Mouse (Mus musculus) hindbrain, embryonic 12.5 days (tissue): ENCODE data around the gene Cyp17a1. TPM values are rescaled to one million over a fixed set of nuclear protein-coding genes. Genes with fewer than 3 reads are reported as not detected.

ENCODE experiments used
- ATAC-seq: fragments of 200-750 bp; cut with Nextera tagmentation; 2 replicates; pipeline ENCODE4 v1.8.0; 2017; ENCODE audit warnings: moderate TSS enrichment; ENCODE audit not compliant: low FRiP score
- H3K27ac ChIP-seq: fragments of 300-500 bp; sonication (generic); 2 replicates; pipeline ENCODE4 v1.5.1; 2016; ENCODE audit warnings: mild to moderate bottlenecking
- H3K27me3 ChIP-seq: fragments of 300-500 bp; sonication (generic); 2 replicates; pipeline ENCODE4 v1.6.1; 2016; ENCODE audit warnings: mild to moderate bottlenecking
- H3K36me3 ChIP-seq: fragments of 300-500 bp; sonication (generic); 2 replicates; pipeline ENCODE4 v1.6.1; 2016; ENCODE audit warnings: mild to moderate bottlenecking
- H3K4me1 ChIP-seq: fragments of 300-500 bp; sonication (generic); 2 replicates; pipeline ENCODE4 v1.6.1; 2016
- H3K4me2 ChIP-seq: fragments of 300-500 bp; sonication (generic); replicated peaks from 2 replicates; pipeline ENCODE4 v1.6.1; 2016; ENCODE audit warnings: mild to moderate bottlenecking
- H3K4me3 ChIP-seq: fragments of 300-500 bp; sonication (generic); 2 replicates; pipeline ENCODE4 v1.5.1; 2016; ENCODE audit warnings: mild to moderate bottlenecking
- H3K9ac ChIP-seq: fragments of 300-500 bp; sonication (generic); 2 replicates; pipeline ENCODE4 v1.6.1; 2016; ENCODE audit warnings: mild to moderate bottlenecking, moderate library complexity
- H3K9me3 ChIP-seq: fragments of 300-500 bp; sonication (generic); replicated peaks from 2 replicates; pipeline ENCODE4 v1.6.1; 2016; ENCODE audit warnings: mild to moderate bottlenecking
- WGBS: fragments of 180-500 bp; shearing (Covaris S2); methylation state at CpG from one replicate; pipeline ENCODE4 v1.1.7; 2016; 5-methylcytosine and 5-hydroxymethylcytosine counted together
- polyA plus RNA-seq: library from polyadenylated mRNA; unstranded; fragments of >200 nt; fragmentation: Nextera tagmentation; extraction: Ambion mirVana; gene quantifications from 2 replicates; pipeline ENCODE4 v1.2.1, GENCODE M21; 2016

Gene Cyp17a1
- polyA plus RNA-seq, 1 experiment from 2014 or later = not detected

DNA sequence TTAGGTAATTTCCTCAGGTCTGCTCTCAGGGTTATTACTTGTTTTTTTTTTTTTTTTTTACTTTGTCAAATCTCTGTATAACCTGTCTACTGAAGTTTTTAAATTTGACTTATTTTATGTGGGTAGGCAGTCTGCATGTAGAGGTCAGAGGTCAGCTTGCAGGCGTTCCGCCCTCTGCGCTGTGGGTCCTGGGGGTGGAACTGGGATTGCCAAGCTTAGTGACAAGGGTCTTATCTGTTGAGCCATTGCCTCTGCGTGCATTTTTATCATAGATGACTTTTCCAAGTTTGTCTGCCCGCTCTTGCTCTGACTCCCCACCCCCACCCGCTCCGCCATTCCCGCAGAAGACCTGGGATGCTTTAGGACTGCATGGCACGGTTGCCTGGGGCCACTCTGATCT is 37.2 kb downstream of the Cyp17a1 start:
- no peak for ATAC-seq
- H3K36me3 ChIP-seq = 0 out of 2 replicates have a peak, but pooled peaks cover 3% of the 10 kb centered on the region
- no peak overlapping the region for H3K4me3 ChIP-seq
- no peak overlapping the region for H3K27ac ChIP-seq
- no peaks in the 10 kb centered on the region for H3K27me3 ChIP-seq
- no peak overlapping the region for H3K4me2 ChIP-seq
- no peak overlapping the region for H3K9ac ChIP-seq
- H3K9me3 ChIP-seq = no peaks in the 10 kb centered on the region
- WGBS = 71% methylated on average over 9 of the region's 9 CpGs
- peaks cover 6% of the 10 kb centered on the region; the same call in 1 of the 2 replicates for H3K4me1 ChIP-seq

DNA sequence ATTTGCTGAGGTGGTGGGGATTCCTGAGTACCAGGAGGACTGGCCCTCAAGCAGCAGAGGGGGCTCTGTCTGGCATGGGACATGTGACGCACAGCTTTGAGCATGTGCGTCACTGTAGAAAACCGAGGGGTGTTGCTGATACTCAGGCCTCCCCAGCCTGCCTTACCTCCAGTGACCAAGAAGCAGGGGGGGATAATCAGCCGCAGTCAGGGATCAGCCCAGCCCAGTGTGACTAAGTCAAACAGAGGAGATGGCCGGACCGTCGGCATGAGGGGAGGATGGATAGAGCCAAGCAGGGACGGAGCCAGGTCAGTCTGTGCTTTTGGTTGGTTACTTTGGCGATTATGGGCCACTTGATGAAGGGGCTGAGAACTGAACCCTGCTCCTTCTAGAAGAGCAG is 41.3 kb downstream of the Cyp17a1 start:
- 0 out of 2 replicates have a peak, but pooled peaks cover 3% of the 10 kb centered on the region for H3K36me3 ChIP-seq
- no peak overlapping the region for H3K9ac ChIP-seq
- no peaks in the 10 kb centered on the region for H3K27me3 ChIP-seq
- no peak overlapping the region for H3K27ac ChIP-seq
- H3K9me3 ChIP-seq = no peaks in the 10 kb centered on the region
- ATAC-seq = no peak
- H3K4me2 ChIP-seq = no peak overlapping the region
- 82% methylated on average over 9 of the region's 9 CpGs for WGBS
- H3K4me3 ChIP-seq = no peak overlapping the region
- peaks cover 5% of the 10 kb centered on the region; the same call in 1 of the 2 replicates for H3K4me1 ChIP-seq

GRCm38 (mm10) chr19:46629807-46630206 is 43.2 kb downstream of the Cyp17a1 start:
- H3K36me3 ChIP-seq = peaks cover 10% of the 10 kb centered on the region; the same call in 1 of the 2 replicates
- no peak overlapping the region for H3K27ac ChIP-seq
- no peaks in the 10 kb centered on the region for H3K9me3 ChIP-seq
- ATAC-seq = no peak
- peaks cover 13% of the 10 kb centered on the region for H3K4me1 ChIP-seq
- H3K27me3 ChIP-seq = no peaks in the 10 kb centered on the region
- no peak overlapping the region for H3K4me3 ChIP-seq
- H3K9ac ChIP-seq = no peak overlapping the region
- 84% methylated on average over 9 of the region's 9 CpGs for WGBS
- no peak overlapping the region for H3K4me2 ChIP-seq

GRCm38 (mm10) chr19:46628403-46628802 is 44.6 kb downstream of the Cyp17a1 start:
- Histone ChIP-seq H3K4me2 (no peak overlapping the region), H3K27me3 (no peaks in the 10 kb centered on the region), H3K36me3 (peaks cover 10% of the 10 kb centered on the region; the same call in 1 of the 2 replicates), H3K4me3 (no peak overlapping the region), H3K9ac (no peak overlapping the region), H3K27ac (no peak overlapping the region), H3K9me3 (no peaks in the 10 kb centered on the region), H3K4me1 (peaks cover 27% of the 10 kb centered on the region)
- WGBS = 92% methylated on average over 10 of the region's 10 CpGs
- ATAC-seq = no peak

- H3K9me3 ChIP-seq = no peaks in the 10 kb centered on the region
- 65% methylated on average over 10 of the region's 10 CpGs for WGBS
- peaks cover 56% of the 10 kb centered on the region for H3K4me1 ChIP-seq
- H3K27me3 ChIP-seq = no peaks in the 10 kb centered on the region
- no peak for ATAC-seq
- H3K9ac ChIP-seq = no peak overlapping the region
- H3K4me3 ChIP-seq = no peak overlapping the region
- peaks cover 6% of the 10 kb centered on the region; the same call in 1 of the 2 replicates for H3K36me3 ChIP-seq
- no peak overlapping the region for H3K27ac ChIP-seq
- H3K4me2 ChIP-seq = no peak overlapping the region
Measured at GRCm38 (mm10) chr19:46625519-46625918, 47.5 kb downstream of the Cyp17a1 start.

DNA sequence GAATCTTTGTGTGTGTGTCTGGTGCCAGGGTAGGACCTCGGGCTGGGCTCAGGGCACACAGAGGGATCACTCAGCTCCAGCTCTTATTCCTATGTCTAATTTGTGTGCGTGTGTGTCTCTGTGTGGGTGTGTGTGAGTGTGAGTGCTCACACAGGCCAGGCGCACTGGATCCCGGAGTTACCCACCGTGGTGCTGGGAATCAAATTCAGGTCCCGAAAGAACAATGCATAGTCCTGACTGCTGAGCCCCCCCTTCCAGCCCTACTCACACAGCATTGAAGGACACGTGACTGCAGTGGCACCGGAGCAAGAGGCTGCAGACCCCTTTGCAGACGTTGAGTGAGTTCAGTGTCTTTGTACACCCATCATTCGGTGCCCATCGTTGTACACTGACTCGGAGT is 48.0 kb downstream of the Cyp17a1 start:
- WGBS = 91% methylated on average over 12 of the region's 12 CpGs
- no peaks in the 10 kb centered on the region for H3K27me3 ChIP-seq
- H3K4me2 ChIP-seq = no peak overlapping the region
- H3K27ac ChIP-seq = 0 out of 2 replicates have a peak overlapping the region, but pooled peaks have one; percentile 58
- no peak for ATAC-seq
- H3K9me3 ChIP-seq = no peaks in the 10 kb centered on the region
- peaks cover 6% of the 10 kb centered on the region; the same call in 1 of the 2 replicates for H3K36me3 ChIP-seq
- no peak overlapping the region for H3K9ac ChIP-seq
- H3K4me1 ChIP-seq = peaks cover 59% of the 10 kb centered on the region
- no peak overlapping the region for H3K4me3 ChIP-seq

DNA sequence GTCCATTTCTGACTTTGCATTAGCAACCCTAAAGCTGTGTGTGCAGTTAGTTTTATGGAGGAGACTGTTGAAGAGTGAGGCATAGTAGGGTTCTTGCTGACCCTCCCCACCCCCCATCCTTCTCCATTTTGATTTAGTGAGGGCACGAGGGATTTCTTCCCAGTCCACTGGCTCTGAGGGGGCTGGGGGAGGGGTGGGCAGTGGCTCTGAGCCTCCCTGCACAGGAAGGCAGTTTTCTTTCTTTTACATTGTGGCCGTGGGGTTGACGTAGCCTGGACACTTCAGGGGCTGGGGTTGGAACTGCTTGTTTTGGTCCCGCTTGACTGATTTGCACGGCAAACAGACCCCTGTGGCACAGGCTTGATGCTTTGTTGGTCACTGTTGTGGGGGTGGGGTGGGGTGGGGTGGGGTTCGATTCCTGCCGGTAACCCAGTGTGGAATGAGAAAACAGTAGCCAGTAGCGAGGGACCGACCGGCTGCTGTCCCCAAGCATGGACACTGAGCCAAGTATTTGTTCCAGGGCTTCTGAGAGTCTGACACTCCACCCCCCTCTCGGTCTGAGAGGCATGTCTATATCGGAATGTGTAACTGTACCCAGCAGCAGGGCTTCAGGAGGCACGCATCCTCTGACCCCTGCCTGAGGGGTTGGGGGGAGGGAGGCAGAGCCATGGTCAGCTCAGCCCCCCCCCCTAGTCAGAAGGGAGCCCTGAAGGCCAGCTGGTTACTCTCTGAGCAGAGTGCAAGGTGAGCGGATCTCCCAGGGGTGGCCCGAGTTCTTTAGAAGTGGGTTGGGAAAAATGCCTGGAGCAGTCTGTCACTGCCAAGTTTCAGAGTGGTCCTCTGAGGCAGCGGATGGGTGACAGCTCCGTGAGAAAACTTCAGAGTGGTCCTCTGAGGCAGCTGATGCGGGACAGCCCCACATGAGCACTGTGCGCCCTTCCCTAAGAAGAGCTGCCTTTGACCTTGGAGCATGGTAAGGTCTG is 48.9 kb downstream of the Cyp17a1 start:
- no peaks in the 10 kb centered on the region for H3K27me3 ChIP-seq
- H3K36me3 ChIP-seq = peaks cover 6% of the 10 kb centered on the region; the same call in 1 of the 2 replicates
- H3K9ac ChIP-seq = peak overlapping the region; percentile 43
- H3K4me2 ChIP-seq = peak overlapping the region; percentile 51
- 19% methylated on average over 19 of the region's 19 CpGs for WGBS
- H3K4me3 ChIP-seq = peak overlapping the region; percentile 18
- peaks cover 65% of the 10 kb centered on the region for H3K4me1 ChIP-seq
- H3K9me3 ChIP-seq = no peaks in the 10 kb centered on the region
- peak overlapping the region; percentile 58 for H3K27ac ChIP-seq
- peak; percentile 33; the same call in 1 of the 2 replicates for ATAC-seq

DNA sequence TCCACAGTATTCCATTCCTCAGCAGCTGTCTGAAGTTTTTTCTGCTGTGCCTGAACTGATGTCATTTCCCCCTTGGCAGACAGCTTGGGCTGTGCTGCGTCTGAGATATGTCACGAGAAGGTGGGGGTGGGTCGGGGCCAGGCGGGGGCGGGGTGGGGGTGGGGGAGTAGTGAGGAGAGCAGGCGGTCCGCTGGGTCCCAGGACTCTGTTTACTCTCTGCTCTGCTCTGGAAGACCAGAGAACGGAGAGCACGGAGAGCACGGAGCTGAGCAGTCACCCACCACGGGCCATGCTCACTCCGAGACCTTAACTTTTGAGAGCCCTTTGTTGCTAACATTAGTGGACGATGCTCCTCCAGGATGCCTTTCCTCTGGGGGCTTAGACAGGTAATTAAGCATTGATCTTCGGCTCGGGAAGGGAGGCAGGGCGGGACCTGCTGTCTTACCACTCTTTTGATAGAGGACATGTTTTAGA is 49.7 kb downstream of the Cyp17a1 start:
- H3K27me3 ChIP-seq = no peaks in the 10 kb centered on the region
- WGBS = 3% methylated on average over 16 of the region's 16 CpGs
- peak; percentile 32 for ATAC-seq

DNA sequence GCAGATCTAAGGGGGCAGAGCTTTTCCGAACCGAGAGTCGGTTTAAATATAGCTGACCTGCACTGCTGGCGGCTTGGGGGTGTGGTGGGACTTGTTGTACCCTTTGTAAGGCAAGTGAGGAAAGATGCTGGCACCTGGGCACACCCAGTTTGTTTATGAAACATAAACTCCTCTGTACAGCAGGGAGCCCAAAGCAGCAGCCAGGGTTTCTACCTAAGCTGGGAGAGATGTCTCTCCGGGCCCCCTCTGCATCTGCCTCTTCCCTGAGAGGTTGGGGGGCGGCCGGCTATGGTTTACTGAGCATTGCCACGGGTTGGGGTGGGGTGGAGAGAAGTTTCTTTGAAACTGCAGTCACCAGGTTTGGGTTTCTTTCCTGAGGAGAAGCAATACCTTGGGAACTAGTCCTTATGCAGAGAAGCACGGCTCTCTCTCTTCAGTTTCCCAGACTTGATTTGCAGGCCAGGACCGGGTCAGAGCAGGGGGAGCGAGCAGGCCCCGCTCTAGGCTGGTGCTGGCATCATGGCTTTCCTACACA is 50.2 kb downstream of the Cyp17a1 start:
- peaks cover 77% of the 10 kb centered on the region for H3K4me1 ChIP-seq
- peak overlapping the region; percentile 43; the same call in 1 of the 2 replicates for H3K9ac ChIP-seq
- ATAC-seq = no peak; the same call in 1 of the 2 replicates
- 34% methylated on average over 12 of the region's 12 CpGs for WGBS
- H3K4me3 ChIP-seq = peak overlapping the region; percentile 18
- H3K9me3 ChIP-seq = no peaks in the 10 kb centered on the region
- H3K4me2 ChIP-seq = peak overlapping the region; percentile 51
- peak overlapping the region; percentile 58 for H3K27ac ChIP-seq
- no peaks in the 10 kb centered on the region for H3K27me3 ChIP-seq
- H3K36me3 ChIP-seq = peaks cover 6% of the 10 kb centered on the region; the same call in 1 of the 2 replicates

More for the DNA sequence above, 49.7 kb downstream of the Cyp17a1 start:
- peak overlapping the region; percentile 58 for H3K27ac ChIP-seq
- H3K9ac ChIP-seq = peak overlapping the region; percentile 43
- peak overlapping the region; percentile 18 for H3K4me3 ChIP-seq
- H3K9me3 ChIP-seq = no peaks in the 10 kb centered on the region
- H3K4me2 ChIP-seq = peak overlapping the region; percentile 51
- peaks cover 73% of the 10 kb centered on the region for H3K4me1 ChIP-seq
- H3K36me3 ChIP-seq = peaks cover 6% of the 10 kb centered on the region; the same call in 1 of the 2 replicates

DNA sequence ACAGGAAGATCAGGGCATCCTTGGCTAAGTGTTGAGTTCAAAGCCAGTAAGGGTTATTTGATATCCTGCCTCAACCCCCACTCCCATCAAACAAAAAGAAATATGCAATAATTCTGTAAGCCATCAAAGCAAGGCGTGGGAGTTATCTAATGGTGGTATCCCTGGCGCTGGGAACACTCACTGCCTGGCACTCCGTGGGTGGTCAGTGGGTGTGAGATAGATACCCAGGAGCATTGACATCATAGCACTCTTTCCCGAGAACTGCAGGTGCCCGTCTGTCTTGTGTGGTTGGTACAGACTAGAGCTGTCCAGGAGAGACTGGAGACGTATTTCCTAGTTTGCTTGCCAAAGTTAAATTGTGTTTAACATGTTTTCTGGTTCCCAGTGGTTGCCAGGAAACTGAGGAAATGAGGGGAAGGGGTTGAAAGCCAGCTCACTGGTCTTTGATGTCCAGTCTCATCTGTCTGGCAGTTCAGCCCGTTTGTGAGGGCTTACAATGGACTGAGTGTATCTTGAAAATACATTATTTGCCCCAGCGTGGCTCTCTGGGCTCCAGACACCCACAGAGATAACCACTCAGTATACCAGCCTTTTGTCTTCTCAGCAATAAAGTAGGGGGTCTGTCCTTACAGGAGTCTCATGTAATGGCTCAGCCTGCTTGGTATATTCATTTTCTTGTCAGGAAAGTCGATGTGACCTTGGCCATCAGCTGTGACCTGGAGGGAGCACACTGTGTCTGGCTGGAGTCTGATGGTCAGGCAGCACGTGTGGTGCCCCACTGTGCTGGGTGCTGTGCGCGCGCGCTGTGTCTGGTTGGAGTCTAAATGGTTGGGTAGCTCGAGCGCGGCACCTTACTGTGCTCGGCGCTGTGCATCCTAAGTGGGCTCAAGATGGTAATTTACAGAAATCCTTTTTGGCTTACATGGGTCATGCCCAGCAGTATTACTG is 51.5 kb downstream of the Cyp17a1 start:
- Histone ChIP-seq H3K27ac (peak overlapping the region; percentile 58), H3K27me3 (no peaks in the 10 kb centered on the region), H3K9ac (no peak overlapping the region), H3K4me2 (no peak overlapping the region), H3K9me3 (no peaks in the 10 kb centered on the region), H3K4me1 (peaks cover 77% of the 10 kb centered on the region), H3K36me3 (peaks cover 6% of the 10 kb centered on the region; the same call in 1 of the 2 replicates), H3K4me3 (no peak overlapping the region)
- WGBS = 47% methylated on average over 19 of the region's 19 CpGs
- ATAC-seq = no peak

DNA sequence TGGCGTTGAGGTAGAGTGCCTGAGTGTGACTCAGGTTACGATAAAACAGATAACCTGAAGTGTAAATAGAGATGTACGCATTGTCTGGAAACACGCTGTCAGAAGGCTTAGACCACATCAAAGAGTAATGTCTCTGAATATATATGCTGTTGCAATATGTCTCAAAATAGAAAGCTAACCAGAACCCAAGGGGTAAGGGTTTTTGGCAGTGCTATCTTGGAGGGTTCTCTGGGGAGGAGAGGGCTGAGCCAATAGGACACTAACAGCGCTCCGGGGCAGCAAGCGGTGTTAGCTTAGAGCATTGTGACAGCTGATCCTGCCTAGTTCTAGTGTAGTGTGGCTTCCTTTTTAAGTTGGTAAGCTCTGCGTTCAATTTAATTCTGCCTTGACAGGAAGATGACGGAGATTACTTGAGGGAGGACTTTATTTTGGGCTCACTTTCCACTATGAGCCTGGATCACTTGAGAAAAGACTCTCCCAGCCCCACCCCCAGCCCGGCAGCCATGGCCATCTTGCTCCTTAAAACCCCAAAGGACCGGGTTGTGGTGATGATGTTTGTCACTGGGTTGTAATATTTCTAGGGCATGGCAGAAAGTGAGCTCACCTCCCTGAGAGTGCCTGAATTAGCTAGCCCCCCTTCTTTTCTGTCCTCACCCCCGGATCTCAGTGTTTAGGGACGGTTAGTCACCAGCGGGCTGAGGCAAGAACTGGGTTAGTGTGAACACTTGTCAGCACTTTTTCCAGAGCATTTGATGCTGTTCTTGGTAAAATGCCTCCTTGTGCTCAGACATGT is 52.8 kb downstream of the Cyp17a1 start:
- Histone ChIP-seq H3K4me1 (peaks cover 73% of the 10 kb centered on the region), H3K9ac (no peak overlapping the region), H3K27ac (peak overlapping the region; percentile 24), H3K4me2 (no peak overlapping the region), H3K9me3 (no peaks in the 10 kb centered on the region), H3K4me3 (no peak overlapping the region), H3K36me3 (peaks cover 3% of the 10 kb centered on the region; the same call in 1 of the 2 replicates), H3K27me3 (no peaks in the 10 kb centered on the region)
- ATAC-seq = no peak
- WGBS = 77% methylated on average over 14 of the region's 14 CpGs
